Mouse (Mus musculus) kidney, postnatal 4 days (tissue): ENCODE results near the gene Dennd5a.

ENCODE experiments used
- DNase-seq, 2 experiments: peaks; one replicate each; pipeline ENCODE4 v3.0.0; 2021; ENCODE audit warnings: mixed read lengths in 2 of 2

Dennd5a gene

GRCm38 (mm10) chr7:109962596-109962995 lies 2.3 kb upstream of the Dennd5a start:
- DNase-seq = no peak

- DNase-seq = no peak
Measured at GRCm38 (mm10) chr7:109961570-109961969, 1.3 kb upstream of the Dennd5a start.

- DNase-seq = no peak
Measured at GRCm38 (mm10) chr7:109960613-109961154, 414 bp upstream of the Dennd5a start.

- DNase-seq = peak; percentile 17 to 31
Measured at GRCm38 (mm10) chr7:109958843-109959715, 1.2 kb downstream of the Dennd5a start.

GRCm38 (mm10) chr7:109957996-109958789 lies 2.1 kb downstream of the Dennd5a start:
- DNase-seq = no peak

GRCm38 (mm10) chr7:109954622-109955401 lies 5.5 kb downstream of the Dennd5a start:
- DNase-seq = no peak

- DNase-seq = no peak
Measured at GRCm38 (mm10) chr7:109951297-109951696, 9.0 kb downstream of the Dennd5a start.

GRCm38 (mm10) chr7:109944421-109945034 lies 15.7 kb downstream of the Dennd5a start:
- no peak for DNase-seq

- DNase-seq = no peak
Measured at GRCm38 (mm10) chr7:109929628-109930027, 30.6 kb downstream of the Dennd5a start.

GRCm38 (mm10) chr7:109928365-109928764 lies 31.9 kb downstream of the Dennd5a start:
- no peak for DNase-seq

- DNase-seq = no peak
Measured at GRCm38 (mm10) chr7:109924965-109925364, 35.3 kb downstream of the Dennd5a start.

- no peak for DNase-seq
Measured at GRCm38 (mm10) chr7:109922889-109923288, 37.4 kb downstream of the Dennd5a start.

- DNase-seq = no peak
Measured at GRCm38 (mm10) chr7:109906165-109906564, 54.1 kb downstream of the Dennd5a start.

GRCm38 (mm10) chr7:109900921-109901320 lies 59.3 kb downstream of the Dennd5a start:
- no peak for DNase-seq

GRCm38 (mm10) chr7:109898911-109899310 lies 61.4 kb downstream of the Dennd5a start:
- peak in 1 of 2 experiments; percentile 22 for DNase-seq

GRCm38 (mm10) chr7:109892530-109892929 lies 67.7 kb downstream of the Dennd5a start:
- DNase-seq = peak; percentile 87 to 89

GRCm38 (mm10) chr7:109891786-109892185 lies 68.5 kb downstream of the Dennd5a start:
- DNase-seq = no peak

GRCm38 (mm10) chr7:109890256-109890655 lies 70.0 kb downstream of the Dennd5a start:
- DNase-seq = no peak

- DNase-seq = no peak
Measured at GRCm38 (mm10) chr7:109889300-109889699, 71.0 kb downstream of the Dennd5a start.

- no peak for DNase-seq
Measured at GRCm38 (mm10) chr7:109886249-109886648, 74.0 kb downstream of the Dennd5a start.

GRCm38 (mm10) chr7:109882574-109882973 lies 77.7 kb downstream of the Dennd5a start:
- no peak for DNase-seq

- DNase-seq = no peak
Measured at GRCm38 (mm10) chr7:109881561-109882099, 78.6 kb downstream of the Dennd5a start.
